Comparison of ENCODE assay signal across 15 mouse cellular contexts in genomic region chr2:80486851-80487250, GRCm38 (mm10). TPM values are rescaled to one million over a fixed set of nuclear protein-coding genes. Genes with fewer than 3 reads are reported as not detected.
DNase-seq lines count a peak whose midpoint lies in the region; ATAC-seq and TF ChIP-seq lines count a peak whose summit lies in the region.
"Had no signal": no experiment of that assay in that cellular context is flagged by ENCODE, and none has a peak within 500 bp of the region (broad histone marks: within the 10 kb centered on the region; RNA-seq: fewer than 3 reads in every experiment).

No protein-coding gene starts in this region.

- no peak overlapping the region for H3K9ac ChIP-seq in embryonic facial prominence, embryonic 14.5 days (ENCODE audit: low read depth, low read length)
- H3K9ac ChIP-seq in kidney, postnatal 0 days (ENCODE audit: low read depth, low read length) = no peak overlapping the region
- H3K9ac ChIP-seq: embryonic facial prominence, embryonic 12.5 days; forebrain, embryonic 12.5 days; liver, embryonic 13.5 days; midbrain, embryonic 12.5 days had no signal

- H3K4me2 ChIP-seq in embryonic facial prominence, embryonic 14.5 days (ENCODE audit: low read depth, low read length) = no peak overlapping the region
- H3K4me2 ChIP-seq in kidney, postnatal 0 days (ENCODE audit: low read length) = no peak overlapping the region
- H3K4me2 ChIP-seq: embryonic facial prominence, embryonic 12.5 days; forebrain, embryonic 12.5 days; liver, embryonic 13.5 days; midbrain, embryonic 12.5 days had no signal

- TF ChIP-seq CTCF in kidney, postnatal 0 days (IDR thresholded peaks at IDR 0.05; ENCODE audit: low read depth) = no peak

- H3K36me3 ChIP-seq in embryonic facial prominence, embryonic 14.5 days (ENCODE audit: control insufficient read depth, insufficient read depth, low read length) = no peaks in the 10 kb centered on the region
- H3K36me3 ChIP-seq in embryonic facial prominence, embryonic 10.5 days (replicated peaks) = no peaks in the 10 kb centered on the region
- no peaks in the 10 kb centered on the region for H3K36me3 ChIP-seq in kidney, postnatal 0 days (ENCODE audit: insufficient read depth, low read length)
- H3K36me3 ChIP-seq: embryonic facial prominence, embryonic 12.5 days; forebrain, embryonic 12.5 days; liver, embryonic 13.5 days; midbrain, embryonic 12.5 days had no signal

- peak; percentile 71 for ATAC-seq in embryonic facial prominence, embryonic 14.5 days (ENCODE audit: low read depth)
- ATAC-seq in kidney, postnatal 0 days (replicated peaks; ENCODE audit: low FRiP score, low read depth) = 0 out of 2 replicates have a peak, but pooled peaks have one; percentile 29

- no peak overlapping the region for H3K27ac ChIP-seq in embryonic facial prominence, embryonic 14.5 days (replicated peaks; ENCODE audit: low read depth, low read length)
- H3K27ac ChIP-seq in embryonic facial prominence, embryonic 10.5 days (replicated peaks) = no peak overlapping the region
- H3K27ac ChIP-seq in kidney, postnatal 0 days = no peak overlapping the region
- H3K27ac ChIP-seq: embryonic facial prominence, embryonic 12.5 days; forebrain, embryonic 12.5 days; liver, embryonic 13.5 days; midbrain, embryonic 12.5 days had no signal

- peak; percentile 39 for DNase-seq in embryonic facial prominence, embryonic 14.5 days (ENCODE audit: low spot score)
- DNase-seq in embryonic facial prominence, embryonic 10.5 days (ENCODE audit: low spot score) = no peak
- DNase-seq in kidney, postnatal 0 days (ENCODE audit: low spot score) = peak; percentile 51
- no peak for DNase-seq in kidney, postnatal 14 days
- peak; percentile 70 for DNase-seq in gastrocnemius, postnatal 25 days
- peak; percentile 27 for DNase-seq in retina, postnatal 7 days (ENCODE audit: low read depth, low spot score)
- DNase-seq in embryo, embryonic 9.5 days (ENCODE audit: extremely low spot score) = no peak
- DNase-seq in thymus, postnatal 14 days = no peak
- DNase-seq: cerebellum, adult 9-11 months; liver, embryonic 13.5 days; lung, postnatal 10 days; thymus, adult 18-20 months had no signal

- no peaks in the 10 kb centered on the region for H3K4me1 ChIP-seq in embryonic facial prominence, embryonic 14.5 days (ENCODE audit: control insufficient read depth, insufficient read depth, low read length)
- 0 out of 2 replicates have a peak, but pooled peaks cover 3% of the 10 kb centered on the region for H3K4me1 ChIP-seq in embryonic facial prominence, embryonic 10.5 days
- H3K4me1 ChIP-seq in kidney, postnatal 0 days (replicated peaks; ENCODE audit: insufficient read depth, low read length) = no peaks in the 10 kb centered on the region
- H3K4me1 ChIP-seq: embryonic facial prominence, embryonic 12.5 days; forebrain, embryonic 12.5 days; liver, embryonic 13.5 days; midbrain, embryonic 12.5 days had no signal

- no peak overlapping the region for H3K4me3 ChIP-seq in embryonic facial prominence, embryonic 14.5 days (ENCODE audit: low read depth, low read length)
- H3K4me3 ChIP-seq in embryonic facial prominence, embryonic 10.5 days = no peak overlapping the region
- H3K4me3 ChIP-seq in kidney, postnatal 0 days (replicated peaks; ENCODE audit: low read depth, low read length) = no peak overlapping the region
- H3K4me3 ChIP-seq: embryonic facial prominence, embryonic 12.5 days; forebrain, embryonic 12.5 days; liver, embryonic 13.5 days; midbrain, embryonic 12.5 days had no signal

- WGBS in embryonic facial prominence, embryonic 14.5 days = 38% methylated on average over 5 of the region's 5 CpGs
- WGBS in embryonic facial prominence, embryonic 10.5 days = 68% methylated on average over 5 of the region's 5 CpGs
- 29% methylated on average over 5 of the region's 5 CpGs for WGBS in kidney, postnatal 0 days

- H3K9me3 ChIP-seq in embryonic facial prominence, embryonic 14.5 days (ENCODE audit: control insufficient read depth, low read length) = no peaks in the 10 kb centered on the region
- H3K9me3 ChIP-seq in embryonic facial prominence, embryonic 10.5 days = no peaks in the 10 kb centered on the region
- H3K9me3 ChIP-seq in kidney, postnatal 0 days (replicated peaks; ENCODE audit: low read length) = no peaks in the 10 kb centered on the region
- H3K9me3 ChIP-seq: embryonic facial prominence, embryonic 12.5 days; forebrain, embryonic 12.5 days; liver, embryonic 13.5 days; midbrain, embryonic 12.5 days had no signal

- H3K27me3 ChIP-seq in embryonic facial prominence, embryonic 14.5 days (replicated peaks; ENCODE audit: control insufficient read depth, insufficient read depth, low read length) = no peaks in the 10 kb centered on the region
- no peaks in the 10 kb centered on the region for H3K27me3 ChIP-seq in embryonic facial prominence, embryonic 10.5 days (replicated peaks; ENCODE audit: low read depth, poor library complexity, severe bottlenecking)
- no peaks in the 10 kb centered on the region for H3K27me3 ChIP-seq in kidney, postnatal 0 days (ENCODE audit: insufficient read depth, low read length)
- H3K27me3 ChIP-seq: embryonic facial prominence, embryonic 12.5 days; forebrain, embryonic 12.5 days; liver, embryonic 13.5 days; midbrain, embryonic 12.5 days had no signal

RNA-seq across cellular contexts. Expression of gene Frzb, which starts 39.4 kb away (rescaled TPM):
- polyA plus RNA-seq in embryonic facial prominence, embryonic 14.5 days (2014; fragmentation: Nextera tagmentation; extraction: Ambion mirVana) = 22.3 and 23.5 TPM in 2 replicates
- polyA plus RNA-seq in embryonic facial prominence, embryonic 10.5 days (2016; fragmentation: Nextera tagmentation; extraction: Ambion mirVana) = 72.0 and 74.6 TPM in 2 replicates
- 23.5 and 24.3 TPM in 2 replicates for polyA plus RNA-seq in kidney, postnatal 0 days (2015; fragmentation: Nextera tagmentation; extraction: Ambion mirVana)
- total RNA-seq in gastrocnemius, postnatal 25 days (2021) = 10 to 100 TPM; 29.5 to 41.9 TPM

Comparison
In these comparisons a context has a peak if more than half of its experiments do, and no peak if none do; other contexts are left out.
1. DNase-seq: peak in embryonic facial prominence, embryonic 14.5 days (single experiment), kidney, postnatal 0 days (single experiment), gastrocnemius, postnatal 25 days (single experiment) and retina, postnatal 7 days (single experiment); none in embryonic facial prominence, embryonic 10.5 days (single experiment), kidney, postnatal 14 days (single experiment), embryo, embryonic 9.5 days (single experiment) and thymus, postnatal 14 days (single experiment).